Mouse (Mus musculus) limb, embryonic 10.5 days (tissue): ENCODE data around the gene Gpr155. TPM values are rescaled to one million over a fixed set of nuclear protein-coding genes. Genes with fewer than 3 reads are reported as not detected.

Source experiments
- DNase-seq: peaks from one replicate; pipeline ENCODE4 v3.0.0-alpha.2; 2017; ENCODE audit warnings: low spot score
- H3K27ac ChIP-seq: fragments of 300-500 bp; sonication (generic); 2 replicates; pipeline ENCODE4 v1.5.1; 2016; ENCODE audit warnings: mild to moderate bottlenecking
- H3K27me3 ChIP-seq: fragments of 300-500 bp; sonication (generic); 2 replicates; pipeline ENCODE4 v1.6.1; 2016; ENCODE audit warnings: low read depth, mild to moderate bottlenecking; ENCODE audit not compliant: poor library complexity, severe bottlenecking
- H3K36me3 ChIP-seq: fragments of 300-500 bp; sonication (generic); 2 replicates; pipeline ENCODE4 v1.6.1; 2016; ENCODE audit warnings: mild to moderate bottlenecking, moderate library complexity
- H3K4me1 ChIP-seq: fragments of 300-500 bp; sonication (generic); 2 replicates; pipeline ENCODE4 v1.6.1; 2016
- H3K4me3 ChIP-seq: fragments of 300-500 bp; sonication (generic); 2 replicates; pipeline ENCODE4 v1.5.1; 2016; ENCODE audit warnings: mild to moderate bottlenecking, moderate library complexity
- H3K9me3 ChIP-seq: fragments of 300-500 bp; sonication (generic); replicated peaks from 2 replicates; pipeline ENCODE4 v1.6.1; 2016; ENCODE audit warnings: mild to moderate bottlenecking
- WGBS: fragments of 180-500 bp; shearing (Covaris S2); methylation state at CpG from one replicate; pipeline ENCODE4 v1.1.7; 2016; 5-methylcytosine and 5-hydroxymethylcytosine counted together
- polyA plus RNA-seq: library from polyadenylated mRNA; unstranded; fragments of >200 nt; fragmentation: Nextera tagmentation; extraction: Ambion mirVana; gene quantifications from 2 replicates; pipeline ENCODE4 v1.2.1, GENCODE M21; 2016

Gpr155 gene
- polyA plus RNA-seq, 1 experiment from 2014 or later: 2.4 TPM

DNA sequence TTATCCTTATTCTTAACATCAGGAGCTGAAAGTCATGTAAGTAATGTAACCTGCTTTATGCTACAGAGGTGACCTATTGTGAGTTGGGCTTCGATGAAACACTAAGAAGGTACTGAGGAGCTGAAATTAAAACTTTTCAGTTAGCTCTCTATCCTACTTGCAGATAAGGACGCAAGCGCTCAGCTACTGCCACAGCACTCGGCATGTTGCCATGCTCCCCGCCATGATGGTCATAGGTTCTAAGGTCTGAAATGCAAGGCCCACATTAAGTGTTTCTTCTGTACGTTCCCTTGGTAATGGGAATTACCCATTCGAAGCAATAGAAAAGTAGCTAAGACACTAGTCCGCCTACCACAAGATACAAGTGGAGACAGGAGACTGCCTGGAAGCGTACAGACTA, 83.7 kb downstream of the Gpr155 start:
- no peaks in the 10 kb centered on the region for H3K27me3 ChIP-seq
- H3K4me1 ChIP-seq: no peaks in the 10 kb centered on the region
- H3K27ac ChIP-seq: no peak overlapping the region
- peaks cover 63% of the 10 kb centered on the region for H3K36me3 ChIP-seq
- H3K9me3 ChIP-seq: no peaks in the 10 kb centered on the region
- H3K4me3 ChIP-seq: no peak overlapping the region
- DNase-seq: no peak
- 95% methylated on average over 9 of the region's 9 CpGs for WGBS

DNA sequence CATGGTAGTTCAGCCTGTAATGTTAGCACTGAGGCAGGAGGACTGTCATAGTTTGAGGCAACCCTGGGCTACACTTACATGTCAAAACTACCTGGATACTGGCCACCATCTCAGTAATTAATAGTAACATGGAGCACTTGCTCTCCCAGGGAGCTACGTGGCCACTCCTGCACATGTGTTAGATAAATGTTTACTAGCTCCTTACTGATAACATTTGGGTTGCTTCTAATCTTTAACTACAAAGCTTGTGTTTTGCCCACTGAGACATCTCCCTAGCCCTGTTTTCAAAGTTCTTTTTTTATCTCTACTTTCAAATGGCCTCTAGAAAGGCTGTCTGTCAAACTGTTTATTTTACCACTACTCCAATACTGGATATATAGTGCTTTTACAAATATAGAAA, 84.4 kb downstream of the Gpr155 start:
- no peak overlapping the region for H3K4me3 ChIP-seq
- no peaks in the 10 kb centered on the region for H3K9me3 ChIP-seq
- WGBS: 89% methylated on average over 1 of the region's 1 CpGs
- H3K4me1 ChIP-seq: no peaks in the 10 kb centered on the region
- peaks cover 56% of the 10 kb centered on the region for H3K36me3 ChIP-seq
- H3K27ac ChIP-seq: no peak overlapping the region
- no peak for DNase-seq
- no peaks in the 10 kb centered on the region for H3K27me3 ChIP-seq

DNA sequence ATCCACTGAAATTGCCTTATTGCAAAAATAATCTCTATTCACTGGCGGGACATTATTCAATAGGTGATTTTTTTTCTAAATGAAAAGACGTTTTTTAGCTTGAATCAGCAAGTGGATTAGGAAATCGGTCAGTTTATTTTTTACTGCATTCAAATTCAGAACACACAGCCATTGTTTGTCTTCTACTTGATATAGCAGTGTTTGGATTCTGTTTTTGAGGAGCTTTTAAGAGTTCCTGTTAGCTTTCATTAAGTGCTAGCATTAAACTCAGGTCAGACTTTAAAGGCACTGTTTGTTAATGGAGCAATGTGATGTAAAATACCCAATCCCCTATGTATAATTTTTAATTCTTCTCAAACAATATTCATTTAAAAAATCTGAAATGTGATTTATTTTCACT, 87.5 kb downstream of the Gpr155 start:
- no peaks in the 10 kb centered on the region for H3K9me3 ChIP-seq
- no peak overlapping the region for H3K27ac ChIP-seq
- H3K4me3 ChIP-seq: no peak overlapping the region
- 91% methylated on average over 3 of the region's 3 CpGs for WGBS
- no peaks in the 10 kb centered on the region for H3K27me3 ChIP-seq
- no peak for DNase-seq
- H3K4me1 ChIP-seq: no peaks in the 10 kb centered on the region
- H3K36me3 ChIP-seq: peaks cover 41% of the 10 kb centered on the region

DNA sequence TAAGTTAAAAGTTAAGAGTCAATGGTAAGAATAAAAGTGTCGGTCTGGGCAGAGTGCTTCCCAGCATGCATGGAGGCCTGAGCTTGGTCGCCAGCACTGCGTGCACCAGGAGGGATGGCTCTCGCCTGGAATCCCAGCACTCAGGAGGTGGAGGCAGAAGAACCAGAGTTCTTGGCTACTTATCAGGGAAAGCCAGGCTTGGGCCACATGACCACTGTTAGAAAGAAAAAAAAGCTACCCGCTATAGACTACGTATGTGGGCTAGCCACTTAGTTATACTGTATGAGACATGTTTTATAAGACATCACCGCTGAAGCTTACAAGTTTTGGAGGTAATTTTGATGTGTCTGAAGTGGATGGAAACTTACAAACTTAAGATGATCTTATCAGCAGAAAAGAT, 88.2 kb downstream of the Gpr155 start:
- Histone ChIP-seq H3K4me3 (no peak overlapping the region), H3K27ac (no peak overlapping the region), H3K27me3 (no peaks in the 10 kb centered on the region), H3K4me1 (no peaks in the 10 kb centered on the region), H3K36me3 (peaks cover 39% of the 10 kb centered on the region), H3K9me3 (no peaks in the 10 kb centered on the region)
- WGBS: 87% methylated on average over 7 of the region's 7 CpGs
- no peak for DNase-seq

DNA sequence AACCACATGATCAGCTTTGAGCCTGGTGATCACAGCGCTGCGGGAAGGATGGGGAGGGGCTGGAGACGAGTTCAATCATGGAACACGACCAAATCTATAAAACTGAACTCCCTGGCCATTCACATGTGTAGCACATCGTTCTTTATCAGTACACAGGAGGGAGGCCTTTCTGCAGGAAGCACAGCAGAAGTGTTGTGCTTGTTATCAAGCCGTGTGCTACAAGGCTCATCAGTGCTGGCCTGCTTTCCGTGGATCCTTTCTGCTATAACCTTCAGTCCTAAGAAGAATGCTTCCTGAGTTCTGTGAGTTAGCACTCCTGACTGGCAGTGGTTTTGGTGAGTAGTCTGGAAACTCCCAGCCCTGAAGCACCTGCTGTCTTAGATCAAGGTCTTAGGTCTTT, 91.3 kb downstream of the Gpr155 start:
- no peak overlapping the region for H3K27ac ChIP-seq
- no peaks in the 10 kb centered on the region for H3K27me3 ChIP-seq
- no peaks in the 10 kb centered on the region for H3K4me1 ChIP-seq
- WGBS: 85% methylated on average over 7 of the region's 7 CpGs
- no peaks in the 10 kb centered on the region for H3K9me3 ChIP-seq
- DNase-seq: no peak
- H3K36me3 ChIP-seq: peaks cover 36% of the 10 kb centered on the region
- no peak overlapping the region for H3K4me3 ChIP-seq

Other genes starting within 250 kb of the Gpr155 start
- gene Ola1, start 167.6 kb downstream of the Gpr155 start, polyA plus RNA-seq: 107 and 112 TPM in 2 replicates
- gene Sp9, start 114.6 kb downstream of the Gpr155 start, polyA plus RNA-seq: 0.19 and 0.36 TPM in 2 replicates
- gene Scrn3, start 74.0 kb downstream of the Gpr155 start, polyA plus RNA-seq: 14.7 and 16.5 TPM in 2 replicates
- 12.2 and 14.3 TPM in 2 replicates for gene Cir1, start 73.9 kb downstream of the Gpr155 start, polyA plus RNA-seq
- gene Wipf1, start 143.2 kb upstream of the Gpr155 start, polyA plus RNA-seq: 13.3 and 14.2 TPM in 2 replicates
- gene Chrna1, start 193.8 kb upstream of the Gpr155 start, polyA plus RNA-seq: 2.3 and 3.9 TPM in 2 replicates